Mouse (Mus musculus) cortical plate, adult 2 months (tissue): Measurements from ENCODE around the gene Fcho2.

Experiments
- CTCF ChIP-seq: fragments of 200-500 bp; IDR thresholded peaks from 2 replicates; pipeline ENCODE4 v1.5.1; 2011; ENCODE audit warnings: mild to moderate bottlenecking, control low read depth, low read length; ENCODE audit not compliant: insufficient read depth; ENCODE audit errors: extremely low read depth
- POLR2A ChIP-seq: fragments of 200-500 bp; IDR thresholded peaks from 2 replicates; pipeline ENCODE4 v1.6.1; 2011; ENCODE audit warnings: mild to moderate bottlenecking, low read length, control low read depth; ENCODE audit not compliant: insufficient read depth; ENCODE audit errors: extremely low read depth

GRCm38 (mm10) chr13:98845794-98846193 lies 30.5 kb upstream of the Fcho2 start:
- TF ChIP-seq CTCF: no peak
- TF ChIP-seq POLR2A: no peak
